Mouse (Mus musculus) mesoderm, embryonic 11.5 days (tissue): ENCODE measurements around the gene Itga9.
A peak's percentile ranks its signal among the peaks of the same experiment; 100 is the strongest.

Source experiments
- DNase-seq: peaks from one replicate; pipeline ENCODE4 v3.0.0-alpha.2; 2012; ENCODE audit warnings: low read depth, low spot score

Itga9 gene

GRCm38 (mm10) chr9:118920798-118921515, 314.5 kb downstream of the Itga9 start:
- DNase-seq: peak; percentile 88

- no peak for DNase-seq
Measured at GRCm38 (mm10) chr9:118921926-118922325, 315.4 kb downstream of the Itga9 start.

GRCm38 (mm10) chr9:118924554-118925085, 318.1 kb downstream of the Itga9 start:
- DNase-seq: no peak

GRCm38 (mm10) chr9:118925286-118926110, 319.0 kb downstream of the Itga9 start:
- peak; percentile 95 for DNase-seq

- DNase-seq: no peak
Measured at GRCm38 (mm10) chr9:118926111-118926650, 319.7 kb downstream of the Itga9 start, which contains the start of gene Ctdspl. Gene Ctdspl (plus strand): TSS chr9:118926453.

GRCm38 (mm10) chr9:118926688-118927321, 320.3 kb downstream of the Itga9 start:
- DNase-seq: no peak

GRCm38 (mm10) chr9:118927501-118927900, 321.0 kb downstream of the Itga9 start:
- no peak for DNase-seq

- no peak for DNase-seq
Measured at GRCm38 (mm10) chr9:118928007-118928406, 321.5 kb downstream of the Itga9 start.

- DNase-seq: no peak
Measured at GRCm38 (mm10) chr9:118928656-118929055, 322.2 kb downstream of the Itga9 start.

- no peak for DNase-seq
Measured at GRCm38 (mm10) chr9:118930611-118931010, 324.1 kb downstream of the Itga9 start.

GRCm38 (mm10) chr9:118933800-118934199, 327.3 kb downstream of the Itga9 start:
- no peak for DNase-seq

GRCm38 (mm10) chr9:118934319-118934718, 327.8 kb downstream of the Itga9 start:
- DNase-seq: no peak

GRCm38 (mm10) chr9:118935098-118935497, 328.6 kb downstream of the Itga9 start:
- no peak for DNase-seq

- DNase-seq: no peak
Measured at GRCm38 (mm10) chr9:118936071-118936470, 329.6 kb downstream of the Itga9 start.

- DNase-seq: no peak
Measured at GRCm38 (mm10) chr9:118937515-118937914, 331.0 kb downstream of the Itga9 start.

GRCm38 (mm10) chr9:118939410-118939809, 332.9 kb downstream of the Itga9 start:
- no peak for DNase-seq

- no peak for DNase-seq
Measured at GRCm38 (mm10) chr9:118939831-118940230, 333.3 kb downstream of the Itga9 start.

GRCm38 (mm10) chr9:118940591-118941207, 334.2 kb downstream of the Itga9 start:
- no peak for DNase-seq

- no peak for DNase-seq
Measured at GRCm38 (mm10) chr9:118942030-118942429, 335.5 kb downstream of the Itga9 start.

- no peak for DNase-seq
Measured at GRCm38 (mm10) chr9:118943941-118944340, 337.5 kb downstream of the Itga9 start.

GRCm38 (mm10) chr9:118944388-118944787, 337.9 kb downstream of the Itga9 start:
- no peak for DNase-seq
